Comparison of ENCODE assay signal across 19 mouse cellular contexts in genomic region chr1:78854306-78854705, GRCm38 (mm10). TPM values are rescaled to one million over a fixed set of nuclear protein-coding genes. Genes with fewer than 3 reads are reported as not detected.
DNase-seq lines count a peak whose midpoint lies in the region; TF ChIP-seq lines count a peak whose summit lies in the region.
"Had no signal": no experiment of that assay in that cellular context is flagged by ENCODE, and none has a peak within 500 bp of the region (broad histone marks: within the 10 kb centered on the region; RNA-seq: fewer than 3 reads in every experiment).

No protein-coding gene starts in this region.

- H3K4me1 ChIP-seq in kidney, adult 2 months (ENCODE audit: control insufficient read depth, insufficient read depth, low read length) = no peaks in the 10 kb centered on the region; the same call in 1 of the 2 replicates

- no peaks in the 10 kb centered on the region for H3K36me3 ChIP-seq in kidney, adult 2 months (ENCODE audit: control insufficient read depth, insufficient read depth, low read length)
- H3K36me3 ChIP-seq: embryonic facial prominence, embryonic 13.5 days; embryonic facial prominence, embryonic 15.5 days; forebrain, embryonic 10.5 days; forebrain, embryonic 12.5 days had no signal

- no peak overlapping the region for H3K4me3 ChIP-seq in kidney, adult 2 months (ENCODE audit: insufficient read depth, low read depth, low read length)
- H3K4me3 ChIP-seq: embryonic facial prominence, embryonic 13.5 days; embryonic facial prominence, embryonic 15.5 days; erythroblast, embryonic 14.5 days; forebrain, embryonic 10.5 days; forebrain, embryonic 12.5 days had no signal

- DNase-seq in kidney, adult 2 months = peak; percentile 76
- DNase-seq in kidney, postnatal 4 days = no peak
- peak; percentile 73 for DNase-seq in kidney, adult 9 months
- DNase-seq in kidney, adult 18-20 months = no peak
- DNase-seq: adrenal gland, adult 2 months; adrenal gland, postnatal 10 days; adrenal gland, postnatal 25 days; cerebellum, adult 11 months; cerebellum, adult 18-20 months; cerebellum, adult 8-10 months; cerebellum, adult 9-11 months; cerebellum, postnatal 14 days; cerebellum, postnatal 36 days; embryo, embryonic 11 days had no signal

- 33% methylated on average over 1 of the region's 1 CpGs for WGBS in kidney, adult 2 months

- no peaks in the 10 kb centered on the region for H3K27me3 ChIP-seq in kidney, adult 2 months (replicated peaks; ENCODE audit: control insufficient read depth, insufficient read depth, low read length)
- H3K27me3 ChIP-seq: embryonic facial prominence, embryonic 13.5 days; embryonic facial prominence, embryonic 15.5 days; forebrain, embryonic 12.5 days had no signal

- no peak for TF ChIP-seq CTCF in kidney, adult 2 months (conservative IDR thresholded peaks at IDR 0.05; ENCODE audit: insufficient read depth, insufficient read length, low read depth, low read length)

- no peak overlapping the region for H3K27ac ChIP-seq in kidney, adult 2 months (ENCODE audit: insufficient read depth, low read depth, low read length)
- H3K27ac ChIP-seq: embryonic facial prominence, embryonic 13.5 days; embryonic facial prominence, embryonic 15.5 days; forebrain, embryonic 10.5 days; forebrain, embryonic 12.5 days had no signal

- no peak for TF ChIP-seq POLR2A in kidney, adult 2 months (IDR thresholded peaks at IDR 0.05; ENCODE audit: low read depth, low read length)

RNA-seq across cellular contexts. Expression of gene Kcne4, which starts 37.7 kb away (rescaled TPM):
- polyA plus RNA-seq in kidney, adult 2 months (2012; rRNA removed) = 2.2 and 2.4 TPM in 2 replicates
- polyA plus RNA-seq: erythroblast, embryonic 14.5 days had no signal

Comparison
In these comparisons a context has a peak if more than half of its experiments do, and no peak if none do; other contexts are left out.
1. DNase-seq: peak in kidney, adult 2 months (single experiment) and kidney, adult 9 months (single experiment); none in kidney, postnatal 4 days (0 of 2) and kidney, adult 18-20 months (single experiment).